Mouse (Mus musculus) intestine, postnatal 0 days (tissue): ENCODE results near the gene Rptor. TPM values are rescaled to one million over a fixed set of nuclear protein-coding genes. Genes with fewer than 3 reads are reported as not detected.

ENCODE experiments used
- ATAC-seq: fragments of 200-750 bp; cut with Nextera tagmentation; 2 replicates; pipeline ENCODE4 v1.8.0; 2017; ENCODE audit warnings: mild to moderate bottlenecking, moderate TSS enrichment, moderate library complexity
- H3K27ac ChIP-seq: fragments of 300-500 bp; sonication (generic); 2 replicates; pipeline ENCODE4 v1.5.1; 2014; ENCODE audit warnings: mild to moderate bottlenecking, low read depth, low read length, moderate library complexity
- H3K27me3 ChIP-seq: fragments of 300-500 bp; sonication (generic); replicated peaks from 2 replicates; pipeline ENCODE4 v1.6.1; 2014; ENCODE audit warnings: low read length, mixed read lengths; ENCODE audit not compliant: control insufficient read depth, insufficient read depth
- H3K36me3 ChIP-seq: fragments of 300-500 bp; sonication (generic); 2 replicates; pipeline ENCODE4 v1.6.1; 2014; ENCODE audit warnings: mild to moderate bottlenecking, moderate library complexity; ENCODE audit not compliant: control insufficient read depth, insufficient read depth
- H3K4me1 ChIP-seq: fragments of 300-500 bp; sonication (generic); replicated peaks from 2 replicates; pipeline ENCODE4 v1.6.1; 2014; ENCODE audit warnings: antibody characterized with exemption, low read length, mixed read lengths; ENCODE audit not compliant: control insufficient read depth, insufficient read depth
- H3K4me2 ChIP-seq: fragments of 300-500 bp; sonication (generic); replicated peaks from 2 replicates; pipeline ENCODE4 v1.6.1; 2014; ENCODE audit warnings: low read depth, mild to moderate bottlenecking, moderate library complexity
- H3K4me3 ChIP-seq: fragments of 300-500 bp; sonication (generic); 2 replicates; pipeline ENCODE4 v1.5.1; 2014; ENCODE audit warnings: low read depth, low read length
- H3K9ac ChIP-seq: fragments of 300-500 bp; sonication (generic); 2 replicates; pipeline ENCODE4 v1.6.1; 2014; ENCODE audit warnings: mild to moderate bottlenecking, low read depth, low read length
- H3K9me3 ChIP-seq: fragments of 300-500 bp; sonication (generic); 2 replicates; pipeline ENCODE4 v1.6.1; 2016; ENCODE audit warnings: mixed run types; ENCODE audit not compliant: control insufficient read depth
- CTCF ChIP-seq: sonication (generic); IDR thresholded peaks from 2 replicates; pipeline ENCODE4 v1.5.1; 2016; ENCODE audit warnings: low read depth, mild to moderate bottlenecking, control low read depth, antibody characterized with exemption, moderate library complexity
- WGBS: fragments of 180-500 bp; shearing (Covaris S2); extraction: QIAGEN DNeasy Blood & Tissue Kit; methylation state at CpG from one replicate; pipeline ENCODE4 v1.1.7; 2014; 5-methylcytosine and 5-hydroxymethylcytosine counted together
- polyA plus RNA-seq: library from polyadenylated mRNA; unstranded; fragments of >200 nt; fragmentation: Nextera tagmentation; extraction: Ambion mirVana; gene quantifications from 2 replicates; pipeline ENCODE4 v1.2.1, GENCODE M21; 2015

Rptor gene
- polyA plus RNA-seq, 1 experiment from 2014 or later = 5.1 TPM

GRCm38 (mm10) chr11:119931809-119932208 is 329.1 kb downstream of the Rptor start:
- Histone ChIP-seq H3K4me1 (no peaks in the 10 kb centered on the region), H3K9ac (no peak overlapping the region), H3K4me3 (no peak overlapping the region), H3K36me3 (no peaks in the 10 kb centered on the region), H3K4me2 (no peak overlapping the region), H3K27me3 (no peaks in the 10 kb centered on the region), H3K9me3 (no peaks in the 10 kb centered on the region), H3K27ac (no peak overlapping the region)
- 77% methylated on average over 10 of the region's 10 CpGs for WGBS
- no peak for TF ChIP-seq CTCF
- ATAC-seq = no peak

GRCm38 (mm10) chr11:119933142-119933541 is 330.4 kb downstream of the Rptor start:
- H3K36me3 ChIP-seq = no peaks in the 10 kb centered on the region
- H3K27ac ChIP-seq = no peak overlapping the region
- 0 out of 2 replicates have a peak, but pooled peaks cover 5% of the 10 kb centered on the region for H3K4me1 ChIP-seq
- H3K4me3 ChIP-seq = no peak overlapping the region
- no peak overlapping the region for H3K9ac ChIP-seq
- 61% methylated on average over 4 of the region's 4 CpGs for WGBS
- no peaks in the 10 kb centered on the region for H3K9me3 ChIP-seq
- ATAC-seq = no peak
- TF ChIP-seq CTCF = no peak
- H3K4me2 ChIP-seq = no peak overlapping the region
- no peaks in the 10 kb centered on the region for H3K27me3 ChIP-seq

- Histone ChIP-seq H3K4me1 (peaks cover 12% of the 10 kb centered on the region; the same call in 1 of the 2 replicates), H3K9ac (no peak overlapping the region), H3K9me3 (no peaks in the 10 kb centered on the region), H3K4me2 (no peak overlapping the region), H3K27ac (no peak overlapping the region), H3K27me3 (no peaks in the 10 kb centered on the region), H3K36me3 (no peaks in the 10 kb centered on the region), H3K4me3 (no peak overlapping the region)
- no peak for ATAC-seq
- no peak for TF ChIP-seq CTCF
- 87% methylated on average over 8 of the region's 8 CpGs for WGBS
Observed at GRCm38 (mm10) chr11:119933819-119934583, 331.3 kb downstream of the Rptor start.

GRCm38 (mm10) chr11:119934773-119935172 is 332.1 kb downstream of the Rptor start:
- 72% methylated on average over 8 of the region's 8 CpGs for WGBS
- ATAC-seq = no peak

GRCm38 (mm10) chr11:119935457-119935856 is 332.8 kb downstream of the Rptor start:
- no peaks in the 10 kb centered on the region for H3K9me3 ChIP-seq
- peak; percentile 90 for TF ChIP-seq CTCF
- no peaks in the 10 kb centered on the region for H3K27me3 ChIP-seq
- H3K4me1 ChIP-seq = peaks cover 17% of the 10 kb centered on the region; the same call in 1 of the 2 replicates
- H3K4me3 ChIP-seq = no peak overlapping the region
- H3K27ac ChIP-seq = no peak overlapping the region
- H3K36me3 ChIP-seq = no peaks in the 10 kb centered on the region
- no peak overlapping the region for H3K4me2 ChIP-seq
- H3K9ac ChIP-seq = no peak overlapping the region
- no peak for ATAC-seq
- 34% methylated on average over 6 of the region's 6 CpGs for WGBS

More at GRCm38 (mm10) chr11:119934773-119935172, 332.1 kb downstream of the Rptor start:
- no peak for TF ChIP-seq CTCF
- H3K27ac ChIP-seq = no peak overlapping the region
- H3K4me3 ChIP-seq = no peak overlapping the region
- no peak overlapping the region for H3K4me2 ChIP-seq
- H3K27me3 ChIP-seq = no peaks in the 10 kb centered on the region
- no peaks in the 10 kb centered on the region for H3K36me3 ChIP-seq
- no peaks in the 10 kb centered on the region for H3K9me3 ChIP-seq
- H3K4me1 ChIP-seq = peaks cover 17% of the 10 kb centered on the region; the same call in 1 of the 2 replicates
- no peak overlapping the region for H3K9ac ChIP-seq

GRCm38 (mm10) chr11:119936456-119936855 is 333.8 kb downstream of the Rptor start:
- Histone ChIP-seq H3K9ac (no peak overlapping the region), H3K27me3 (no peaks in the 10 kb centered on the region), H3K9me3 (no peaks in the 10 kb centered on the region), H3K4me2 (no peak overlapping the region), H3K36me3 (no peaks in the 10 kb centered on the region), H3K4me3 (no peak overlapping the region), H3K4me1 (peaks cover 17% of the 10 kb centered on the region; the same call in 1 of the 2 replicates), H3K27ac (no peak overlapping the region)
- TF ChIP-seq CTCF = no peak
- no peak for ATAC-seq
- 75% methylated on average over 2 of the region's 2 CpGs for WGBS
